Mouse (Mus musculus): ENCODE measurements around the gene Hspa14. TPM values are rescaled to one million over a fixed set of nuclear protein-coding genes. Genes with fewer than 3 reads are reported as not detected.

Hspa14 gene
- polyA plus RNA-seq (2014; fragmentation: Illumina TruSeq; extraction: RNeasy Lipid Tissue Mini Kit (QIAGEN cat#74804); ENCODE audit: low read depth, low replicate concordance), result 46.5 TPM

DNA sequence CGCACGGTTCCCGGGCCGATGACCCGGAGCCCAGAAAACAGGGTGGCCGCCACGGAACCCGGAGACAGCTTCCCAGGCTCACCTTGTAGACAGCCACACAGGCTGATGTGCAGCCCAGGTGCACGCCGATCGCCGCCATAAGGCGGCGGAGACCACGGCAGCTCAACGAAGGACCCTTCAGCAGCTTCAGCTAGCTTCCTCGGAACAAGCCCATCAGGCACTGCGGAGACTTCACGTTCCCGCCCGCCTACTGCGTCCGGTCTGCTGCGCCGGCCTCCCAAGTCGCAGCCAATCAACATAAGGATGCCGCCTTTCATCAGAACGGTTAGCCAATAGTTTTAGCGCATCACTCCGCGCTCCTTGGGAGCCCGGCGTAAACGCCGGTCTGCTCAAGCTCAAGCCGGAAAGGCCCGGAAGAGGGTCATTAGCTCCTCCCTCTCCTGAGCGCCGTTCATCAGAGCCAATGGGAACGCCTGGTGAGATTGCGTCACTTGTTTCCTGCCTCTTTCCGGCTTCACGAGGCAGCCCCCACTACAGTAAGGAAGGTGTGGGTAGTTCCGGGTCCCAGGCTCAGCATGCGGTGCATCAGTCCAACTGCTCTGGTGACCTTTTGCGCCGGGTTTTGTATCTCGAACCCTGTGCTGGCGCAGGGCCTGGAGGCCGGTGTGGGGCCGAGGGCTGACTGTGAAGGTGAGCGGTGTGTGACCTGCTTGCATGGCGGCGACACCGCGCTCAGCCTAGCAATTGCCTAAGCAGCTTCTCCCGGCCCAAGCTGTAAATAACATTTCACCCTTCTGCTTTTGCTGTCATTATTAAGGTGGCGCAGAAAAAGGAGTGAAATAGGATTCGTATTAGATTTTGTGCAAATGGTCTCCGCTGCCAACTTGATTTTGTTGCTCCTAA is at the start of gene Hspa14, which contains the start of the genes Gm45902 and Cdnf:
Hspa14 (minus strand) TSS at position 263 of the 903 bp plus-strand sequence.
Gm45902 (minus strand) TSS at position 239 of the 903 bp plus-strand sequence.
Cdnf (plus strand) TSS at position 479 of the 903 bp plus-strand sequence.

DNA sequence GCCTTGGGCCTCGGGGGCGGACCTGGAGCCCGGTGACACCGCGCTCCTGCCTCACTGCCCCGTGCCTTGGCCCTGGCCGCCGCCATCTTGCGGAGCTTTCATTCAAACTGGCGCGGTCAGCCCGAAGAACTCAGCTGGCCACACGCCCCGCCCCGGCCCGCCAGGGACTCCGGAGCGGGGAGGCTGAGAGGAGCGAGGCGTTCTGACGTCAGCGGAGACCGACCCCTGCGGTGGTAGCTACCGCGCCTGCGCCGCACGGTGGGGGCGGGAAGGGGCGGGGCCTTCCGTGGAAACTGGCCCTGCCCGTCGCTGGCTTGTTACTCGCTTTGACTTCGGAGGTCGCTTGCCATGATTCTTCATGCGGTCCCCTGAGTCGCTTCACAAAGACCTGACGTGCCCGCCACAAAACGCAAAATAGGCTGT is 37.7 kb downstream of the Hspa14 start, which contains the start of gene Suv39h2:
Suv39h2 (minus strand) TSS at position 171 of the 423 bp plus-strand sequence.

Other genes starting within 250 kb of the Hspa14 start
- 124 TPM for gene Nmt2, start 228.6 kb downstream of the Hspa14 start, polyA plus RNA-seq (2014; fragmentation: Illumina TruSeq; extraction: RNeasy Lipid Tissue Mini Kit (QIAGEN cat#74804); ENCODE audit: low read depth, low replicate concordance)
- gene Rpp38, start 180.2 kb downstream of the Hspa14 start, polyA plus RNA-seq (2014; fragmentation: Illumina TruSeq; extraction: RNeasy Lipid Tissue Mini Kit (QIAGEN cat#74804); ENCODE audit: low read depth, low replicate concordance), result 19.8 TPM
- not detected for gene Acbd7, start 176.6 kb downstream of the Hspa14 start, polyA plus RNA-seq (2014; fragmentation: Illumina TruSeq; extraction: RNeasy Lipid Tissue Mini Kit (QIAGEN cat#74804); ENCODE audit: low read depth, low replicate concordance)
- 0.52 TPM for gene Olah, start 115.6 kb downstream of the Hspa14 start, polyA plus RNA-seq (2014; fragmentation: Illumina TruSeq; extraction: RNeasy Lipid Tissue Mini Kit (QIAGEN cat#74804); ENCODE audit: low read depth, low replicate concordance)
- not detected for gene Meig1, start 90.2 kb downstream of the Hspa14 start, polyA plus RNA-seq (2014; fragmentation: Illumina TruSeq; extraction: RNeasy Lipid Tissue Mini Kit (QIAGEN cat#74804); ENCODE audit: low read depth, low replicate concordance)
- gene Dclre1c, start 88.7 kb downstream of the Hspa14 start, polyA plus RNA-seq (2014; fragmentation: Illumina TruSeq; extraction: RNeasy Lipid Tissue Mini Kit (QIAGEN cat#74804); ENCODE audit: low read depth, low replicate concordance), result 13.4 TPM
- 7.6 TPM for gene Suv39h2, start 37.8 kb downstream of the Hspa14 start, polyA plus RNA-seq (2014; fragmentation: Illumina TruSeq; extraction: RNeasy Lipid Tissue Mini Kit (QIAGEN cat#74804); ENCODE audit: low read depth, low replicate concordance)
- 2.3 TPM for gene Gm45902, start within 50 bp of the Hspa14 start, polyA plus RNA-seq (2014; fragmentation: Illumina TruSeq; extraction: RNeasy Lipid Tissue Mini Kit (QIAGEN cat#74804); ENCODE audit: low read depth, low replicate concordance)
- gene Cdnf, start 216 bp upstream of the Hspa14 start, polyA plus RNA-seq (2014; fragmentation: Illumina TruSeq; extraction: RNeasy Lipid Tissue Mini Kit (QIAGEN cat#74804); ENCODE audit: low read depth, low replicate concordance), result 8.3 TPM
- gene Fam107b, start 57.7 kb upstream of the Hspa14 start, polyA plus RNA-seq (2014; fragmentation: Illumina TruSeq; extraction: RNeasy Lipid Tissue Mini Kit (QIAGEN cat#74804); ENCODE audit: low read depth, low replicate concordance), result 30.1 TPM

Measured in adrenal gland, adult 10 weeks (tissue).